Mouse (Mus musculus) embryonic fibroblast, embryonic 13.5 days (primary cell): Measurements from ENCODE around the gene B430305J03Rik.

Source experiments
- CTCF ChIP-seq: IDR thresholded peaks from 2 replicates; pipeline ENCODE4 v1.5.1; 2011; ENCODE audit warnings: mild to moderate bottlenecking, control low read depth, low read length, moderate library complexity, borderline replicate concordance; ENCODE audit not compliant: insufficient read depth
- POLR2A ChIP-seq: IDR thresholded peaks from 2 replicates; pipeline ENCODE4 v1.6.1; 2011; ENCODE audit warnings: low read depth, mild to moderate bottlenecking, control low read depth, low read length, moderate library complexity

GRCm38 (mm10) chr3:61409683-61410082, 43.9 kb upstream of the B430305J03Rik start:
- no peak for TF ChIP-seq CTCF
- TF ChIP-seq POLR2A: no peak
